Mouse (Mus musculus) frontal cortex, postnatal 14 days (tissue): ENCODE results near the gene Vmn1r95.
"Not testable (repeated sequence)": the region's sequence is repeated elsewhere in the genome, so short reads cannot be mapped to it uniquely, and the experiment has no call there.

Source experiments
- DNase-seq, 2 experiments: peaks; one replicate each; pipeline ENCODE4 v3.0.0; 2022; ENCODE audit warnings: low spot score in 2 of 2

Gene Vmn1r95

DNA sequence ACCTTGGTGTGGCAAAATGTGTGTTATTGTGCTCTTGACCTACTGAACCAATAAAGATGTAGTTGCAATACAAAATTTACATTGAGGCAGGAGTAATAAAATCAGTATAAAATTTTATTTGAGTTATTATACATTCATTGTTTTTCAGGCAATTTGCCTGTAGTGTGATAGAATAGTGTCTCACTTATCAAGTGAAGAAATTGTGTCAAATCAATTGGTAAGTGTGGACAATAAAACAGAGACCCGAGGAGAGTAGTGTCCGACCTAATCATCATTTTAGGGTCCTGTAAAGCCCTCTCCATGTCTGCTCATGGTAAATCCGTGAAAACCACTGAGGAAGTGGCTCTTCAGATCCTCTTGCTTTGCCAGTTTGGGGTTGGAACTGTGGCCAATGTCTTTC is at the start of gene Vmn1r95:
Gene Vmn1r95, plus strand, starts transcription at position 301 of the 400 bp plus-strand sequence.
- DNase-seq, result not testable (repeated sequence)

DNA sequence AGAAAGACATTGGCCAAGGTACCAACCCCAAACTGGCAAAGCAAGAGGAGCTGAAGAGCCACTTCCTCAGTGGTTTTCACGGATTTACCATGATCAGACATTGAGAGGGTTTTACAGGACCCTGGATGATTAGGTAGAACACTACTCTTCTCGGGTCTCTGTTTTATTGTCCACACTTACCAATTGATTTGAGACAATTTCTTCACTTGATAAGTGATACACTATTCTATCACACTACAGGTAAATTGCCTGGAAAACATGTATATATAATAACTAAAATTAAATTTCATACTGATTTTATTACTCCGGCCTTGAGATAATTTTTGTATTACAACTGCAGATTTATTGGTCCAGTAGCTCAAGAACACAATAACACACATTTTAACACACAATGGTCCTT is 25.2 kb upstream of the Vmn1r95 start, which contains the start of gene Vmn1r94:
Gene Vmn1r94, minus strand, starts transcription at position 101 of the 400 bp plus-strand sequence.
- DNase-seq, result not testable (repeated sequence)

DNA sequence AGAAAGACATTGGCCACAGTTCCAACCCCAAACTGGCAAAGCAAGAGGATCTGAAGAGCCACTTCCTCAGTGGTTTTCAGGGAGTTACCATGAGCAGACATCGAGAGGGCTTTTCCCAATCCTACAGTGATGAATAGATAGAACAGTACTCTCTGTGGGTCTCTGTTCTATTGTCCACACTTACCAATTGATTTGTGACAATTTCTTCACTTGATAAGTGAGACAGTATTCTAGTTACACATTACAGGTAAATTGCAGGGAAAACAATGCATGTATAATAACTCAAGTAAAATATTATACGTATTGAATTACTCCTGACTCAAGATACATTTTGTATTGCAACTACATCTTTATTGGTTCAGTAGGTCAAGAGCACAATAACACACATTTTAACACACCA is 12.0 kb downstream of the Vmn1r95 start, which contains the start of gene Gm6164:
Gene Gm6164, minus strand, starts transcription at position 101 of the 400 bp plus-strand sequence.
- DNase-seq, result not testable (repeated sequence)

GRCm38 (mm10) chr7:20233728-20234127 is 40.2 kb downstream of the Vmn1r95 start, which contains the start of gene Gm4498:
Gene Gm4498 (minus strand): TSS chr7:20233828.
- not testable (repeated sequence) for DNase-seq
